Comparison of ENCODE assay signal across 13 mouse cellular contexts in the genomic region with DNA sequence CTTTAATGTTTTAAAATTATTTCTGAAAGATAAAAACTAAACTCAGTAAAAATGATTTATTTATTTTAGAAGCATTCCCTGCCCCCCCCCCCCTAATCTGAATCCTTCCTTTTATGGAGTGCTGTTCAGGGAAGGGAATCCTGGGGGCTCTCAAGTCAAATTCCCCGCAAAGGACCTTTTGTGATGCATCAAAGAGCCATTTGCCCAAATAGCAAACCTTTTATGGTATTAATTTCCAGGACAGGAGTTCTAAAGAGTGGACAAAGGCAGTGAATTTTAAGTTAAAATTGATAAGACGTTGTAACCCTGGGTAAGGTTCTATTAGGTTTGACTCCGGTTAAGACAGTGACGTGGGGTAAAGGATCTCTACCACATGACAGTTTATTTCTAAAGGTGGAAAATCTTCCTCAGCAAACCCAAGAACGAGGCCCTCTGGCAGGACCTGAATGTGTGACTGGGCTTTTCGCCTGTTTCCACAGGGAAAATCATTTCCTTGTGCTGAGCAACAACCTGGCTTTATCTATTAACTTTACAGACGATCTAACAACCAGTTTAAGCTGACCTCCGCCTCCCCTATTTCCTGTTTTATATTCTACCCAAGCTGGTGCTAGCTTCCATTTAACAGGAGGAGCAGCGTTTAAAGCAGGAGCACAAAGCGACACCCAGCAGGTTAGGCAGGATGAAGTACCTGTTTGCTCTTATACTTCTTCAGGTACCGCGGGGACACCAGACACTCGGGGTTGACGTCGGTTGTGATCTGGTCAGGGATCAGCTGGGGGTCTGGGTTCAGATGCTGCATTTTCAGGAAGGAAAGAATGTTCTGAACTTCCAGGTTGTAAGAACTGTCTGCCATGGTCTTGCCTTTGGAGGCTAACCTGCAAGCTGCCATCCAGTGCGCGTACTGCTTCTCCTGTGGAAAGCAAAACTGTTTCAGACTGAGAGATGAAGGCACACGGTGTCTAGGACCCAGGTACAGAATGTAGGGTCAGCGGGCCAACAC. TPM values are rescaled to one million over a fixed set of nuclear protein-coding genes. Genes with fewer than 3 reads are reported as not detected.
DNase-seq lines count a peak whose midpoint lies in the region; ATAC-seq and TF ChIP-seq lines count a peak whose summit lies in the region.
"Had no signal": no experiment of that assay in that cellular context is flagged by ENCODE, and none has a peak within 500 bp of the region (broad histone marks: within the 10 kb centered on the region; RNA-seq: fewer than 3 reads in every experiment).

No protein-coding gene starts in this region.

- WGBS in hindbrain, embryonic 13.5 days: 64% methylated on average over 19 of the region's 19 CpGs
- 73% methylated on average over 19 of the region's 19 CpGs for WGBS in hindbrain, postnatal 0 days
- 69% methylated on average over 19 of the region's 19 CpGs for WGBS in midbrain, embryonic 13.5 days
- WGBS in midbrain, embryonic 14.5 days: 70% methylated on average over 19 of the region's 19 CpGs
- WGBS in heart, postnatal 0 days: 62% methylated on average over 19 of the region's 19 CpGs
- 65% methylated on average over 19 of the region's 19 CpGs for WGBS in stomach, embryonic 15.5 days

- no peak overlapping the region for H3K9ac ChIP-seq in hindbrain, embryonic 13.5 days
- H3K9ac ChIP-seq in hindbrain, postnatal 0 days (replicated peaks; ENCODE audit: low read length): no peak overlapping the region
- H3K9ac ChIP-seq in midbrain, embryonic 13.5 days (replicated peaks): no peak overlapping the region
- no peak overlapping the region for H3K9ac ChIP-seq in midbrain, embryonic 14.5 days (replicated peaks; ENCODE audit: low read length)
- no peak overlapping the region for H3K9ac ChIP-seq in heart, postnatal 0 days (replicated peaks; ENCODE audit: low read depth, low read length)
- H3K9ac ChIP-seq in stomach, embryonic 15.5 days: no peak overlapping the region
- H3K9ac ChIP-seq: limb, embryonic 13.5 days had no signal

- H3K27me3 ChIP-seq in hindbrain, embryonic 13.5 days: no peaks in the 10 kb centered on the region
- no peaks in the 10 kb centered on the region for H3K27me3 ChIP-seq in hindbrain, postnatal 0 days (ENCODE audit: insufficient read depth, low read length)
- H3K27me3 ChIP-seq in midbrain, embryonic 13.5 days: no peaks in the 10 kb centered on the region
- no peaks in the 10 kb centered on the region for H3K27me3 ChIP-seq in midbrain, embryonic 14.5 days (ENCODE audit: control insufficient read depth, insufficient read depth, low read length)
- no peaks in the 10 kb centered on the region for H3K27me3 ChIP-seq in heart, postnatal 0 days (ENCODE audit: control insufficient read depth, insufficient read depth, low read length)
- H3K27me3 ChIP-seq in stomach, embryonic 15.5 days (replicated peaks): no peaks in the 10 kb centered on the region
- H3K27me3 ChIP-seq: limb, embryonic 13.5 days; neural tube, embryonic 13.5 days had no signal

- no peak overlapping the region for H3K4me2 ChIP-seq in hindbrain, embryonic 13.5 days
- no peak overlapping the region for H3K4me2 ChIP-seq in hindbrain, postnatal 0 days (ENCODE audit: low read depth, low read length)
- H3K4me2 ChIP-seq in midbrain, embryonic 13.5 days (replicated peaks): no peak overlapping the region
- H3K4me2 ChIP-seq in midbrain, embryonic 14.5 days (ENCODE audit: low read length): no peak overlapping the region
- H3K4me2 ChIP-seq in heart, postnatal 0 days (ENCODE audit: low read depth, low read length): no peak overlapping the region
- no peak overlapping the region for H3K4me2 ChIP-seq in stomach, embryonic 15.5 days
- H3K4me2 ChIP-seq: hindbrain, embryonic 14.5 days; limb, embryonic 13.5 days; neural tube, embryonic 13.5 days had no signal

- no peak overlapping the region for H3K4me3 ChIP-seq in hindbrain, embryonic 13.5 days
- H3K4me3 ChIP-seq in hindbrain, postnatal 0 days (ENCODE audit: low read length): no peak overlapping the region
- H3K4me3 ChIP-seq in midbrain, embryonic 13.5 days (replicated peaks): no peak overlapping the region
- no peak overlapping the region for H3K4me3 ChIP-seq in midbrain, embryonic 14.5 days (replicated peaks; ENCODE audit: low read depth, low read length)
- H3K4me3 ChIP-seq in heart, postnatal 0 days (ENCODE audit: low read depth, low read length): no peak overlapping the region
- no peak overlapping the region for H3K4me3 ChIP-seq in stomach, embryonic 15.5 days (replicated peaks)
- H3K4me3 ChIP-seq: limb, embryonic 13.5 days; neural tube, embryonic 13.5 days had no signal

- no peak for TF ChIP-seq EP300 in heart, postnatal 0 days (IDR thresholded peaks at IDR 0.05; ENCODE audit: low read depth)

- H3K9me3 ChIP-seq in hindbrain, embryonic 13.5 days: peaks cover under 1% of the 10 kb centered on the region; the same call in 1 of the 2 replicates
- no peaks in the 10 kb centered on the region for H3K9me3 ChIP-seq in hindbrain, postnatal 0 days (ENCODE audit: low read length)
- no peaks in the 10 kb centered on the region for H3K9me3 ChIP-seq in midbrain, embryonic 13.5 days
- no peaks in the 10 kb centered on the region for H3K9me3 ChIP-seq in midbrain, embryonic 14.5 days (ENCODE audit: control insufficient read depth, low read length)
- no peaks in the 10 kb centered on the region for H3K9me3 ChIP-seq in heart, postnatal 0 days (replicated peaks; ENCODE audit: control insufficient read depth, low read length)
- H3K9me3 ChIP-seq in stomach, embryonic 15.5 days: no peaks in the 10 kb centered on the region
- H3K9me3 ChIP-seq: neural tube, embryonic 13.5 days had no signal

- H3K4me1 ChIP-seq in hindbrain, embryonic 13.5 days (replicated peaks): peaks cover 27% of the 10 kb centered on the region
- H3K4me1 ChIP-seq in hindbrain, postnatal 0 days (ENCODE audit: insufficient read depth, low read length): peaks cover 10% of the 10 kb centered on the region
- H3K4me1 ChIP-seq in midbrain, embryonic 13.5 days (replicated peaks): peaks cover 25% of the 10 kb centered on the region
- peaks cover 16% of the 10 kb centered on the region for H3K4me1 ChIP-seq in midbrain, embryonic 14.5 days (ENCODE audit: control insufficient read depth, insufficient read depth, low read length)
- no peaks in the 10 kb centered on the region for H3K4me1 ChIP-seq in heart, postnatal 0 days (ENCODE audit: control insufficient read depth, insufficient read depth)
- H3K4me1 ChIP-seq in stomach, embryonic 15.5 days: peaks cover 13% of the 10 kb centered on the region; the same call in 1 of the 2 replicates

- 0 out of 2 replicates have a peak overlapping the region, but pooled peaks have one; percentile 4 for H3K27ac ChIP-seq in hindbrain, embryonic 13.5 days
- H3K27ac ChIP-seq in hindbrain, postnatal 0 days: no peak overlapping the region
- peak overlapping the region; percentile 19; the same call in 1 of the 2 replicates for H3K27ac ChIP-seq in midbrain, embryonic 13.5 days
- H3K27ac ChIP-seq in midbrain, embryonic 14.5 days (replicated peaks; ENCODE audit: low read depth, low read length): no peak overlapping the region
- H3K27ac ChIP-seq in heart, postnatal 0 days (ENCODE audit: low read depth): peak overlapping the region; percentile 85
- H3K27ac ChIP-seq in stomach, embryonic 15.5 days: peak overlapping the region; percentile 42
- H3K27ac ChIP-seq: limb, embryonic 13.5 days had no signal

- peaks cover 66% of the 10 kb centered on the region for H3K36me3 ChIP-seq in hindbrain, embryonic 13.5 days
- peaks cover 28% of the 10 kb centered on the region for H3K36me3 ChIP-seq in hindbrain, postnatal 0 days (ENCODE audit: insufficient read depth, low read length)
- H3K36me3 ChIP-seq in midbrain, embryonic 13.5 days: peaks cover 55% of the 10 kb centered on the region
- H3K36me3 ChIP-seq in midbrain, embryonic 14.5 days (ENCODE audit: control insufficient read depth, insufficient read depth, low read length): peaks cover 57% of the 10 kb centered on the region
- H3K36me3 ChIP-seq in heart, postnatal 0 days (replicated peaks; ENCODE audit: control insufficient read depth, insufficient read depth, low read length): peaks cover 85% of the 10 kb centered on the region
- H3K36me3 ChIP-seq in stomach, embryonic 15.5 days: peaks cover 44% of the 10 kb centered on the region; the same call in 1 of the 2 replicates

- ATAC-seq in hindbrain, embryonic 13.5 days (ENCODE audit: low FRiP score): no peak
- no peak for ATAC-seq in hindbrain, postnatal 0 days
- ATAC-seq in midbrain, embryonic 13.5 days: no peak
- ATAC-seq in midbrain, embryonic 14.5 days (ENCODE audit: low FRiP score, low TSS enrichment): no peak
- ATAC-seq in heart, postnatal 0 days (ENCODE audit: insufficient read depth, low read depth): no peak
- ATAC-seq in stomach, embryonic 15.5 days (ENCODE audit: insufficient read depth, low FRiP score, low read depth): no peak

- no peak for DNase-seq in hindbrain, postnatal 0 days (ENCODE audit: low spot score)
- no peak for DNase-seq in midbrain, embryonic 14.5 days
- DNase-seq in heart, postnatal 0 days (ENCODE audit: low spot score): no peak
- no peak for DNase-seq in cerebellum, adult 8-10 months
- no peak for DNase-seq in urinary bladder, postnatal 14 days (ENCODE audit: low spot score)
- DNase-seq: cerebellum, postnatal 10 days; right cerebral cortex, adult 18-20 months had no signal

- no peak for TF ChIP-seq CTCF in hindbrain, postnatal 0 days (IDR thresholded peaks at IDR 0.05; ENCODE audit: low read depth)
- no peak for TF ChIP-seq CTCF in heart, postnatal 0 days (IDR thresholded peaks at IDR 0.05; ENCODE audit: low read depth)

RNA-seq across cellular contexts. Expression of a gene that starts 59.6 kb away (rescaled TPM):
- polyA plus RNA-seq in hindbrain, embryonic 13.5 days (2015; fragmentation: Nextera tagmentation; extraction: Ambion mirVana): 26.9 and 28.4 TPM in 2 replicates
- total RNA-seq in hindbrain, postnatal 0 days (2014; rRNA removed): 12.7 and 13.9 TPM in 2 replicates
- polyA plus RNA-seq in hindbrain, postnatal 0 days (2015; fragmentation: Nextera tagmentation; extraction: Ambion mirVana): 21.1 and 21.5 TPM in 2 replicates
- 29.2 and 30.6 TPM in 2 replicates for polyA plus RNA-seq in midbrain, embryonic 13.5 days (2015; fragmentation: Nextera tagmentation; extraction: Ambion mirVana)
- 31.6 and 32.3 TPM in 2 replicates for polyA plus RNA-seq in midbrain, embryonic 14.5 days (2014; fragmentation: Nextera tagmentation; extraction: Ambion mirVana)
- total RNA-seq in heart, postnatal 0 days (2014; rRNA removed; ENCODE audit: low replicate concordance): 5.3 and 11.0 TPM in 2 replicates
- 18.6 and 22.1 TPM in 2 replicates for polyA plus RNA-seq in heart, postnatal 0 days (2015; fragmentation: Nextera tagmentation; extraction: Ambion mirVana)
- polyA plus RNA-seq in stomach, embryonic 15.5 days (2015; fragmentation: Nextera tagmentation; extraction: Ambion mirVana): 55.8 and 56.4 TPM in 2 replicates

Comparison
In these comparisons a context has a peak if more than half of its experiments do, and no peak if none do; other contexts are left out.
1. H3K27ac ChIP-seq: peak in hindbrain, embryonic 13.5 days (single experiment), midbrain, embryonic 13.5 days (single experiment), heart, postnatal 0 days (single experiment) and stomach, embryonic 15.5 days (single experiment); none in hindbrain, postnatal 0 days (single experiment) and midbrain, embryonic 14.5 days (single experiment).